Mouse (Mus musculus) kidney, embryonic 15.5 days (tissue): Measurements from ENCODE around the gene Zbtb25. TPM values are rescaled to one million over a fixed set of nuclear protein-coding genes. Genes with fewer than 3 reads are reported as not detected.

ENCODE experiments used
- ATAC-seq: fragments of 200-750 bp; cut with Nextera tagmentation; replicated peaks from 2 replicates; pipeline ENCODE4 v1.8.0; 2017; ENCODE audit warnings: moderate TSS enrichment; ENCODE audit not compliant: low FRiP score
- H3K27ac ChIP-seq: fragments of 300-500 bp; sonication (generic); 2 replicates; pipeline ENCODE4 v1.5.1; 2015; ENCODE audit warnings: mild to moderate bottlenecking, inconsistent platforms
- H3K27me3 ChIP-seq: fragments of 300-500 bp; sonication (generic); 2 replicates; pipeline ENCODE4 v1.6.1; 2015; ENCODE audit warnings: inconsistent platforms
- H3K36me3 ChIP-seq: fragments of 300-500 bp; sonication (generic); 2 replicates; pipeline ENCODE4 v1.6.1; 2015; ENCODE audit warnings: inconsistent platforms
- H3K4me1 ChIP-seq: fragments of 300-500 bp; sonication (generic); 2 replicates; pipeline ENCODE4 v1.6.1; 2015; ENCODE audit warnings: inconsistent platforms
- H3K4me2 ChIP-seq: fragments of 300-500 bp; sonication (generic); 2 replicates; pipeline ENCODE4 v1.6.1; 2015; ENCODE audit warnings: moderate library complexity, mild to moderate bottlenecking, inconsistent platforms
- H3K4me3 ChIP-seq: fragments of 300-500 bp; sonication (generic); replicated peaks from 2 replicates; pipeline ENCODE4 v1.5.1; 2015; ENCODE audit warnings: mild to moderate bottlenecking, inconsistent platforms
- H3K9ac ChIP-seq: fragments of 300-500 bp; sonication (generic); 2 replicates; pipeline ENCODE4 v1.6.1; 2015; ENCODE audit warnings: mild to moderate bottlenecking, inconsistent platforms
- H3K9me3 ChIP-seq: fragments of 300-500 bp; sonication (generic); replicated peaks from 2 replicates; pipeline ENCODE4 v1.6.1; 2016; ENCODE audit warnings: inconsistent platforms
- WGBS: fragments of 180-500 bp; shearing (Covaris S2); methylation state at CpG from one replicate; pipeline ENCODE4 v1.1.7; 2015; ENCODE audit warnings: mixed read lengths; 5-methylcytosine and 5-hydroxymethylcytosine counted together
- polyA plus RNA-seq: library from polyadenylated mRNA; unstranded; fragments of >200 nt; fragmentation: Nextera tagmentation; extraction: Ambion mirVana; gene quantifications from 2 replicates; pipeline ENCODE4 v1.2.1, GENCODE M21; 2015

The Zbtb25 gene
- polyA plus RNA-seq, 1 experiment from 2014 or later: 14.9 TPM

- H3K36me3 ChIP-seq: peaks cover 6% of the 10 kb centered on the region; the same call in 1 of the 2 replicates
- peaks cover 12% of the 10 kb centered on the region for H3K4me1 ChIP-seq
- H3K27me3 ChIP-seq: peaks cover 11% of the 10 kb centered on the region
- no peak overlapping the region for H3K27ac ChIP-seq
- ATAC-seq: no peak
- H3K4me3 ChIP-seq: no peak overlapping the region
- no peak overlapping the region for H3K4me2 ChIP-seq
- WGBS: 90% methylated on average over 23 of the region's 23 CpGs
- H3K9ac ChIP-seq: no peak overlapping the region
- H3K9me3 ChIP-seq: no peaks in the 10 kb centered on the region
These were observed 42.8 kb downstream of the Zbtb25 start for GRCm38 (mm10) chr12:76326437-76327220.

GRCm38 (mm10) chr12:76324679-76325431 is 44.5 kb downstream of the Zbtb25 start, which contains the start of gene Akap5:
TSS of gene Akap5 (plus strand) at chr12:76324891.
- Histone ChIP-seq H3K4me3 (peak within 1 kb of the TSS; percentile 66), H3K36me3 (peaks cover 19% of the 10 kb centered on the region; the same call in 1 of the 2 replicates), H3K27me3 (peaks cover 11% of the 10 kb centered on the region), H3K27ac (no peak within 1 kb of the TSS), H3K9ac (peak within 1 kb of the TSS; percentile 60), H3K4me2 (peak within 1 kb of the TSS; percentile 98), H3K9me3 (no peaks in the 10 kb centered on the region), H3K4me1 (peaks cover 12% of the 10 kb centered on the region)
- WGBS: 2% methylated on average over 53 of the region's 53 CpGs
- peak; percentile 96 for ATAC-seq

GRCm38 (mm10) chr12:76318282-76319212 is 50.9 kb downstream of the Zbtb25 start:
- Histone ChIP-seq H3K9ac (no peak overlapping the region), H3K27ac (no peak overlapping the region), H3K4me1 (no peaks in the 10 kb centered on the region), H3K27me3 (no peaks in the 10 kb centered on the region), H3K9me3 (no peaks in the 10 kb centered on the region), H3K36me3 (peaks cover 69% of the 10 kb centered on the region), H3K4me3 (no peak overlapping the region), H3K4me2 (no peak overlapping the region)
- peak; percentile 33; the same call in 1 of the 2 replicates for ATAC-seq
- WGBS: 58% methylated on average over 9 of the region's 9 CpGs

GRCm38 (mm10) chr12:76311951-76312350 is 57.5 kb downstream of the Zbtb25 start:
- Histone ChIP-seq H3K36me3 (peaks cover 75% of the 10 kb centered on the region), H3K27me3 (no peaks in the 10 kb centered on the region), H3K4me1 (peaks cover 25% of the 10 kb centered on the region), H3K4me3 (no peak overlapping the region), H3K4me2 (no peak overlapping the region), H3K9me3 (no peaks in the 10 kb centered on the region), H3K27ac (no peak overlapping the region), H3K9ac (no peak overlapping the region)
- WGBS: 91% methylated on average over 8 of the region's 8 CpGs
- ATAC-seq: no peak

GRCm38 (mm10) chr12:76311227-76311626 is 58.2 kb downstream of the Zbtb25 start:
- no peak for ATAC-seq
- peaks cover 69% of the 10 kb centered on the region for H3K36me3 ChIP-seq
- no peak overlapping the region for H3K4me3 ChIP-seq
- peaks cover 31% of the 10 kb centered on the region for H3K4me1 ChIP-seq
- H3K27ac ChIP-seq: no peak overlapping the region
- WGBS: 90% methylated on average over 9 of the region's 9 CpGs
- no peaks in the 10 kb centered on the region for H3K9me3 ChIP-seq
- H3K9ac ChIP-seq: no peak overlapping the region
- H3K27me3 ChIP-seq: no peaks in the 10 kb centered on the region
- no peak overlapping the region for H3K4me2 ChIP-seq

- Histone ChIP-seq H3K9ac (no peak overlapping the region), H3K4me3 (no peak overlapping the region), H3K4me1 (peaks cover 31% of the 10 kb centered on the region), H3K4me2 (no peak overlapping the region), H3K36me3 (peaks cover 69% of the 10 kb centered on the region), H3K27me3 (no peaks in the 10 kb centered on the region), H3K9me3 (no peaks in the 10 kb centered on the region), H3K27ac (peak overlapping the region; percentile 27; the same call in 1 of the 2 replicates)
- 46% methylated on average over 6 of the region's 6 CpGs for WGBS
- no peak for ATAC-seq
These were observed 58.8 kb downstream of the Zbtb25 start for GRCm38 (mm10) chr12:76310633-76311032.

GRCm38 (mm10) chr12:76310007-76310406 is 59.4 kb downstream of the Zbtb25 start:
- 72% methylated on average over 6 of the region's 6 CpGs for WGBS
- Histone ChIP-seq H3K9ac (no peak overlapping the region), H3K27me3 (no peaks in the 10 kb centered on the region), H3K9me3 (no peaks in the 10 kb centered on the region), H3K4me3 (no peak overlapping the region), H3K27ac (no peak overlapping the region), H3K4me1 (peaks cover 33% of the 10 kb centered on the region), H3K4me2 (no peak overlapping the region), H3K36me3 (peaks cover 68% of the 10 kb centered on the region)
- ATAC-seq: no peak

- peak overlapping the region; percentile 86 for H3K27ac ChIP-seq
- H3K36me3 ChIP-seq: peaks cover 65% of the 10 kb centered on the region
- H3K27me3 ChIP-seq: no peaks in the 10 kb centered on the region
- H3K4me1 ChIP-seq: peaks cover 38% of the 10 kb centered on the region
- WGBS: 59% methylated on average over 5 of the region's 5 CpGs
- H3K9me3 ChIP-seq: no peaks in the 10 kb centered on the region
- H3K9ac ChIP-seq: no peak overlapping the region
- no peak for ATAC-seq
- H3K4me2 ChIP-seq: no peak overlapping the region
- no peak overlapping the region for H3K4me3 ChIP-seq
These were observed 61.0 kb downstream of the Zbtb25 start for GRCm38 (mm10) chr12:76308436-76308835.

GRCm38 (mm10) chr12:76307964-76308363 is 61.4 kb downstream of the Zbtb25 start:
- H3K9me3 ChIP-seq: no peaks in the 10 kb centered on the region
- ATAC-seq: peak; percentile 84
- WGBS: 11% methylated on average over 9 of the region's 9 CpGs
- peaks cover 65% of the 10 kb centered on the region for H3K36me3 ChIP-seq
- peak overlapping the region; percentile 86 for H3K27ac ChIP-seq
- peaks cover 38% of the 10 kb centered on the region for H3K4me1 ChIP-seq
- H3K4me2 ChIP-seq: no peak overlapping the region
- H3K4me3 ChIP-seq: no peak overlapping the region
- no peak overlapping the region for H3K9ac ChIP-seq
- no peaks in the 10 kb centered on the region for H3K27me3 ChIP-seq

- WGBS: 60% methylated on average over 9 of the region's 9 CpGs
- H3K36me3 ChIP-seq: peaks cover 60% of the 10 kb centered on the region
- peak; percentile 44; the same call in 1 of the 2 replicates for ATAC-seq
- H3K9ac ChIP-seq: no peak overlapping the region
- no peaks in the 10 kb centered on the region for H3K27me3 ChIP-seq
- H3K4me2 ChIP-seq: no peak overlapping the region
- no peaks in the 10 kb centered on the region for H3K9me3 ChIP-seq
- H3K4me1 ChIP-seq: peaks cover 38% of the 10 kb centered on the region
- no peak overlapping the region for H3K4me3 ChIP-seq
- peak overlapping the region; percentile 86 for H3K27ac ChIP-seq
These were observed 62.4 kb downstream of the Zbtb25 start for GRCm38 (mm10) chr12:76306852-76307561.

GRCm38 (mm10) chr12:76305107-76305506 is 64.3 kb downstream of the Zbtb25 start:
- H3K4me1 ChIP-seq: peaks cover 31% of the 10 kb centered on the region
- no peak overlapping the region for H3K27ac ChIP-seq
- no peaks in the 10 kb centered on the region for H3K27me3 ChIP-seq
- H3K4me3 ChIP-seq: no peak overlapping the region
- H3K9ac ChIP-seq: no peak overlapping the region
- WGBS: 86% methylated on average over 8 of the region's 8 CpGs
- peaks cover 60% of the 10 kb centered on the region for H3K36me3 ChIP-seq
- no peaks in the 10 kb centered on the region for H3K9me3 ChIP-seq
- no peak for ATAC-seq
- H3K4me2 ChIP-seq: no peak overlapping the region
